Mouse (Mus musculus): ENCODE results near the gene D17Wsu92e.

DNA sequence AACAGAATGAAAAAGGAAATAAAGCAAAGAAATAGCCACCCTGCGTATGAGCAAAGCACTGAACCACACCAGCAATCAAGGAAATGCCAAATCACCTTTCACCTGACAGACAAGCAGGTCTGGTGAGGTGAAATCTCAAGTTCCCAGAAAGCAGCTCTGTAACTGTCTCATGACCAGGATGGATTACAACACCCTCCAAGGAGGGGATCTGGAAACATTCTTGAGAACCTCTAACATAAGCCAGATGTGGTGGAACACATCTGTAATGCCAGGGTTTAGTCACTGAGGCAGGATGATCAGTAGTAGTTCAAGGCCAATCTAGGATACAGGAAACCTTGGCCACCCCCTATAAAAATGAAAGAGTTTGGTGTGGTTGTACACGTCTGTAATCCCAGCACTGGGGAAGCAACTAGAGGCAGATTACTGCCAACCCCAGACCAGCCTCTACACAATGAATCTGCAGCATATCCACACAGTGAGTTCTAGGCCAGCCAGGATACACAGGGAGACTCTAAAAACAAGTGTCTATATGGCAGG is 12.8 kb downstream of the D17Wsu92e start:
- TF ChIP-seq CTCF (IDR thresholded peaks at IDR 0.05; ENCODE audit: low read depth): no peak
- no peak for TF ChIP-seq EP300 (IDR thresholded peaks at IDR 0.05; ENCODE audit: low read depth)
